Mouse (Mus musculus) layer of hippocampus, adult 2 months (tissue): ENCODE measurements around the gene Zmynd19. TPM values are rescaled to one million over a fixed set of nuclear protein-coding genes. Genes with fewer than 3 reads are reported as not detected.

Experiments
- DNase-seq, 2 experiments: peaks; one replicate each; pipeline ENCODE4 v3.0.0; 2022; ENCODE audit warnings: low spot score in 2 of 2
- H3K27ac ChIP-seq: fragments of 200-600 bp; 2 replicates; pipeline ENCODE4 v1.8.1; 2022
- H3K4me3 ChIP-seq: fragments of 200-600 bp; 2 replicates; pipeline ENCODE4 v1.8.1; 2022; ENCODE audit warnings: mild to moderate bottlenecking
- CTCF ChIP-seq: fragments of 200-600 bp; conservative IDR thresholded peaks from 2 replicates; pipeline ENCODE4 v1.8.1; 2022; ENCODE audit warnings: antibody characterized with exemption, mild to moderate bottlenecking, moderate library complexity
- long read RNA-seq, 2 experiments: library from polyadenylated mRNA; stranded (forward); transcript quantifications; one replicate each; pipeline ENCODE4 v2.0.0; 2021; ENCODE audit warnings: borderline mapping rate in 2 of 2
- total RNA-seq, 2 experiments: library from RNA; stranded (reverse); gene quantifications; 2 replicates each; pipeline ENCODE4 v1.2.3; 2021

Zmynd19 gene
- 10 to 100 TPM; 35.0 to 36.2 TPM for total RNA-seq
- long read RNA-seq, experiment 1, partial matches to known transcripts = 0 of 6 reads
- long read RNA-seq, experiment 1, other reads (novel, unspliced or antisense) = 6 of 6 reads
- long read RNA-seq, experiment 2, partial matches to known transcripts = 0 of 5 reads
- long read RNA-seq, experiment 2, other reads (novel, unspliced or antisense) = 3 of 5 reads

- H3K27ac ChIP-seq = peak within 1 kb of the TSS; percentile 77
- peak; percentile 97 to 99 for DNase-seq
- peak within 1 kb of the TSS; percentile 86 for H3K4me3 ChIP-seq
- no peak for TF ChIP-seq CTCF
Measured at GRCm38 (mm10) chr2:24949421-24950188, at the start of gene Zmynd19. Gene Zmynd19, plus strand, starts transcription at chr2:24949792.

GRCm38 (mm10) chr2:24901055-24901454 is 48.5 kb upstream of the Zmynd19 start:
- DNase-seq = peak in 1 of 2 experiments; percentile 37

GRCm38 (mm10) chr2:24902999-24903398 is 46.6 kb upstream of the Zmynd19 start:
- H3K4me3 ChIP-seq = no peak overlapping the region
- no peak for DNase-seq
- H3K27ac ChIP-seq = peak overlapping the region; percentile 78
- TF ChIP-seq CTCF = peak; percentile 67

More at GRCm38 (mm10) chr2:24901055-24901454, 48.5 kb upstream of the Zmynd19 start:
- Histone ChIP-seq H3K27ac (peak overlapping the region; percentile 53), H3K4me3 (no peak overlapping the region)
- TF ChIP-seq CTCF = no peak

DNA sequence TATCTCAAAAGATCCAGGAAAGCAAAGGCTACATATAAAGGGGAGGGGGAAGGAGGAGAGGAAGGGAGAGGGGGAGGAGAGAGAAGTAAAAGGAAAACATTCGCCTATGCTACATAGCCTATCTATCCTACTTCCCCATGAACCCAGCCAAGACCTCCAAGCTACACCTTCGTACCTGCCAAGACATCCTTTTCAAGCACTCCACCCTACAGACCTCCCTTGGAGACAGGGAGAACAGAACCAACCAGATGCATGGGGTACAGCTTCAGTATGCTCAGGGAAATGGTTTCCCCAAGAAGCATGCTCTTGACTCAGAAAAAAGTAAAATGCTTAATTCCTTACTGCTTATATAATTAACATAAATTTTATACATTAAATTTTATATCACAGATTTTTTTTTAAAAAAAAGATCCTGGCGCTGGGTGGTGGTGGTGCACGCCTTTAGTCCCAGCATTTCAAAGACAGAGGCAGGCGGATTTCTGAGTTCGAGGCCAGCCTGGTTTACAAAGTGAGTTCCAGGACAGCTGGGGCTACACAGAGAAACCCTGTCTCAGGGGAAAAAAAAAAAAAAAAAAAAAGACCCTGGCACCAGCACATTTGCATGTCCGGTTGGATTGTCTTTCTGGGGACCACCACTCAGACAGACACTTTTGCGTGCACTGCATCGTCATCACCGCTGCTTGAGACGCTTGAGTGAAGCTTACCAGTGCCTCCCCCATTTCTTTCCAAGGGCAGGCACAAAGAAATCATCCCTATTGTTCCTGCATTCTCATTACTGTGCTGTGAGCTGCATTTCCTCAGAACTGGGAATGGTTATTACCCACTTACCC is 44.6 kb upstream of the Zmynd19 start:
- peak overlapping the region; percentile 79 for H3K27ac ChIP-seq
- no peak overlapping the region for H3K4me3 ChIP-seq
- TF ChIP-seq CTCF = no peak
- DNase-seq = no peak

GRCm38 (mm10) chr2:24905653-24906155 is 43.9 kb upstream of the Zmynd19 start:
- no peak for TF ChIP-seq CTCF
- no peak for DNase-seq
- Histone ChIP-seq H3K4me3 (no peak overlapping the region), H3K27ac (peak overlapping the region; percentile 79)

DNA sequence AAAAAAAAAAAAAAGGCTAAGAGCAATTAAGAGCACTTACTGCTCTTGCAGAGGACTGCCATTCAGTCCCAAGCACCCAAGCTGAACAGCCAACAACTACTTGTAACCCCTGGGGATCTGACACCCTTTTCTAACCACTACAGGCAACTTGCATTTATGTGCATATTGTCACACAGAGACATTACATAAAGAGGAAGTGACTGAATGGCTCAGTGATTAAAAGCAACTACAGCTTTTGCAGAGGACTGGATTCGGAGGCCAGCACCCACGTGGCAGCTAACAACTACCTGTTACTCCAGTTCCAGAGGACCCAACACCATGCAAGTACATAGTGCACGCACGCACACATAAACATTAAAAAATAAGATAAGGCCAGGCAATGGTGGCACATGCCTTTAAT is 39.1 kb upstream of the Zmynd19 start:
- TF ChIP-seq CTCF = no peak
- no peak overlapping the region for H3K4me3 ChIP-seq
- no peak for DNase-seq
- H3K27ac ChIP-seq = no peak overlapping the region

- no peak for DNase-seq
- Histone ChIP-seq H3K27ac (no peak overlapping the region), H3K4me3 (no peak overlapping the region)
- no peak for TF ChIP-seq CTCF
Measured at GRCm38 (mm10) chr2:24912189-24912588, 37.4 kb upstream of the Zmynd19 start.

- Histone ChIP-seq H3K27ac (no peak overlapping the region), H3K4me3 (no peak overlapping the region)
- TF ChIP-seq CTCF = no peak
- DNase-seq = no peak
Measured at GRCm38 (mm10) chr2:24912589-24912988, 37.0 kb upstream of the Zmynd19 start.

GRCm38 (mm10) chr2:24914762-24915161 is 34.8 kb upstream of the Zmynd19 start:
- H3K27ac ChIP-seq = no peak overlapping the region
- no peak overlapping the region for H3K4me3 ChIP-seq
- TF ChIP-seq CTCF = no peak
- DNase-seq = no peak

- peak; percentile 94 to 95 for DNase-seq
- Histone ChIP-seq H3K4me3 (peak within 1 kb of the TSS; percentile 90), H3K27ac (peak within 1 kb of the TSS; percentile 95)
- peak; percentile 35 for TF ChIP-seq CTCF
Measured at GRCm38 (mm10) chr2:24918930-24919838, 30.4 kb upstream of the Zmynd19 start, which contains the start of gene Ehmt1. Gene Ehmt1, minus strand, starts transcription at chr2:24919614.

- TF ChIP-seq CTCF = no peak; the same call in 1 of the 2 replicates
- Histone ChIP-seq H3K27ac (peak overlapping the region; percentile 95), H3K4me3 (peak overlapping the region; percentile 90)
Measured at GRCm38 (mm10) chr2:24919839-24920175, 29.8 kb upstream of the Zmynd19 start.

DNA sequence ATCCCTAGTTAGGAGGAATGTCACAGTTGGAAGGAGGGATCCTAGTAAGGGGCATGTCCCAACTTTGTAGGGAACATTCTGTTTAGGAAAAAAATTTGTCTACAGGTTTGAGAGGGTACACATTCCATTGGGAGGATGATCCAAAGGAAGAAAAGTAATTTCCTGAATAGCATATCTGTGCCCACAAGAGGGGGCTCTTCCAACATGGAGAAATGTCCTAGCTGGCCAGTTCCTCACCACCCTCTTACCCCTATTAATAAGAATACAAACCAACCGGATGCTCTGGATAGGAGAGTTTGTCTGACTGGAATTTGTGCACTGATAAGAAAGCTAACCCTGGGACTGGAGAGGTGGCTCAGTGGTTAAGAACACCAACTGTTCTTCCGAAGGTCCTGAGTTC is 26.0 kb upstream of the Zmynd19 start:
- DNase-seq = no peak
- TF ChIP-seq CTCF = peak; percentile 77
- H3K27ac ChIP-seq = no peak overlapping the region
- no peak overlapping the region for H3K4me3 ChIP-seq

More at GRCm38 (mm10) chr2:24919839-24920175, 29.8 kb upstream of the Zmynd19 start:
- no peak for DNase-seq
